Mouse (Mus musculus) intestine, embryonic 14.5 days (tissue): ENCODE measurements around the gene Rpl23a. TPM values are rescaled to one million over a fixed set of nuclear protein-coding genes. Genes with fewer than 3 reads are reported as not detected.

Experiments
- ATAC-seq: fragments of 200-750 bp; cut with Nextera tagmentation; replicated peaks from 2 replicates; pipeline ENCODE4 v1.8.0; 2017; ENCODE audit warnings: low read depth, moderate number of reproducible peaks, moderate TSS enrichment, moderate library complexity; ENCODE audit not compliant: low FRiP score, low TSS enrichment
- DNase-seq: peaks from one replicate; pipeline ENCODE4 v3.0.0-alpha.2; 2018; ENCODE audit warnings: low spot score
- H3K27ac ChIP-seq: fragments of 300-500 bp; sonication (generic); 2 replicates; pipeline ENCODE4 v1.5.1; 2014; ENCODE audit warnings: low read depth, mild to moderate bottlenecking, control low read depth
- H3K27me3 ChIP-seq: fragments of 300-500 bp; sonication (generic); replicated peaks from 2 replicates; pipeline ENCODE4 v1.6.1; 2014; ENCODE audit warnings: low read length, control low read depth; ENCODE audit not compliant: control insufficient read depth, insufficient read depth
- H3K36me3 ChIP-seq: fragments of 300-500 bp; sonication (generic); 2 replicates; pipeline ENCODE4 v1.6.1; 2014; ENCODE audit warnings: low read length, control low read depth; ENCODE audit not compliant: control insufficient read depth, insufficient read depth
- H3K4me1 ChIP-seq: fragments of 300-500 bp; sonication (generic); replicated peaks from 2 replicates; pipeline ENCODE4 v1.6.1; 2014; ENCODE audit warnings: low read length, control low read depth, mixed read lengths; ENCODE audit not compliant: control insufficient read depth, insufficient read depth
- H3K4me2 ChIP-seq: fragments of 300-500 bp; sonication (generic); 2 replicates; pipeline ENCODE4 v1.6.1; 2014; ENCODE audit warnings: low read length
- H3K4me3 ChIP-seq: fragments of 300-500 bp; sonication (generic); 2 replicates; pipeline ENCODE4 v1.5.1; 2014; ENCODE audit warnings: low read depth, low read length, control low read depth, mixed read lengths
- H3K9ac ChIP-seq: fragments of 300-500 bp; sonication (generic); 2 replicates; pipeline ENCODE4 v1.6.1; 2014; ENCODE audit warnings: mild to moderate bottlenecking, low read length
- H3K9me3 ChIP-seq: fragments of 300-500 bp; sonication (generic); 2 replicates; pipeline ENCODE4 v1.6.1; 2016; ENCODE audit warnings: low read length, control low read depth; ENCODE audit not compliant: control insufficient read depth
- WGBS: fragments of 180-500 bp; shearing (Covaris S2); extraction: QIAGEN DNeasy Blood & Tissue Kit; methylation state at CpG from one replicate; pipeline ENCODE4 v1.1.7; 2014; 5-methylcytosine and 5-hydroxymethylcytosine counted together
- polyA plus RNA-seq: library from polyadenylated mRNA; unstranded; fragments of >200 nt; fragmentation: Nextera tagmentation; extraction: Ambion mirVana; gene quantifications from 2 replicates; pipeline ENCODE4 v1.2.1, GENCODE M21; 2014

Rpl23a gene
- polyA plus RNA-seq, 1 experiment from 2014 or later = 1,870 TPM

DNA sequence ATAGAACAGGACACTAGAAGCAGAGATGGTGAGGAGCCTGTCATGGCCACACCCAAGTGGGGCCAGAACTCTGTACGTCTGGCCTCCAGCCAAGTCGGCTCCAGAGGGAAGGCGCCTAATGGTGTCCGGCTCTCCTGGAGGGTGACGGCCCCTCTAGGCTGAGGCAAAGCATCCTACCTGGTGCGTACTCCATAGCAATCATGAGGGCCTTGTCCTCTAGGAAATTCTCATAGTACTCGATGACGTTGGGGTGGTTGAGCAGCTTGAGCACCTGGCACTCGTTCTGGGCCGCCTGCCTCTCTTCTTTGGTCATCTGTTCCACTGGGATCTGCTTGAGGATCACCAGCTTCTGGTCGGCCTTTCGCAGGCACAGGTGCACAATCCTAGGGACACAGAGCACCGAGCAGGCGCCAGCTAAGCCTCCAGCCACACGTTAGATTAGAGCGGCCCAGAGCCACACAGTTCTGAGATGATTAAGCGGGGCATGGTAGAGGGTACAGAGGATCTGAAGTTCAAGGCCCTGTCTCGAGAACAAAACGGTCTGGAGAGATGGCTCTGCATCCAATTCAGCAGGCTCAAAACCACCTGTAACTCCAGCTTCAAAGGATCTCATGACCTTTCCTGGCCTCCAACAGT, 10.5 kb downstream of the Rpl23a start:
- Histone ChIP-seq H3K27me3 (no peaks in the 10 kb centered on the region), H3K4me3 (no peak overlapping the region), H3K4me2 (no peak overlapping the region), H3K9me3 (no peaks in the 10 kb centered on the region), H3K36me3 (0 out of 2 replicates have a peak, but pooled peaks cover 3% of the 10 kb centered on the region), H3K27ac (no peak overlapping the region), H3K4me1 (peaks cover 14% of the 10 kb centered on the region), H3K9ac (no peak overlapping the region)
- WGBS = 81% methylated on average over 19 of the region's 19 CpGs
- ATAC-seq = no peak
- no peak for DNase-seq

DNA sequence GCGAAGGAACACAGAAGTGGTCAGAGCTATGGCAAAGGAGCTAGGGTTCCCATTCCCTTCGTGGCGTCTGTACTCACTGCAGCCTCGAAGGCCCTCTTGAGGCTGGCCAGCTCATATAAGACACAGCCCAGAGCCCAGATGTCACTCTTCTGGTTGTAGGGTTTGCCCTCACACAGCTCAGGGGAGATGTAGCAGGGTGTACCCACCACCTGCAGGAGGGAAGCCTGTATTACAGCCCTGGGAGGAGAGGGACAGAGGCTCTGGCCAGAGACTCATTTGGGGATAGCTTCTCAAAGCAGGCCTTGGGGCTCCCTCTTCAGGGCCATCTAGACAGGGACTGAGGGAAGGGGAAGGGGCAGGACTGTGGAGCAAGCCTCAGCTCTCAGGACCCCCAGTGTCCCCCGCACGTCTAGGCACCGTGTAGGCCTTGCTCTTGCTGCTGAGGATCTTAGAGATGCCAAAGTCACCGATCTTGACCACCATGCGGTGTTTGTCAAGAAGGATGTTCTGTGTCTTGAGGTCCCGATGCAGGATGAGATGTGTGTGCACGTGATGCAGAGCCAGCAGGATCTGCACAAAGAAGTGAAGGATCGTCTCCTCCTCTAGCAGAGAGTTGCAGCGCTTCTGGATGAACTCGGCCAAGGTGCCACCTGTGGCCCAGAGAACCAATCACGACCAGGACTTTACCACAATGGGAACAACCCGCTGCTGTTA, 11.2 kb downstream of the Rpl23a start:
- H3K4me2 ChIP-seq = no peak overlapping the region
- no peak overlapping the region for H3K4me3 ChIP-seq
- H3K27ac ChIP-seq = no peak overlapping the region
- WGBS = 83% methylated on average over 16 of the region's 16 CpGs
- no peaks in the 10 kb centered on the region for H3K9me3 ChIP-seq
- peaks cover 9% of the 10 kb centered on the region for H3K4me1 ChIP-seq
- ATAC-seq (no peak), DNase-seq (peak; percentile 51)
- no peaks in the 10 kb centered on the region for H3K27me3 ChIP-seq
- H3K9ac ChIP-seq = no peak overlapping the region
- H3K36me3 ChIP-seq = 0 out of 2 replicates have a peak, but pooled peaks cover 3% of the 10 kb centered on the region

DNA sequence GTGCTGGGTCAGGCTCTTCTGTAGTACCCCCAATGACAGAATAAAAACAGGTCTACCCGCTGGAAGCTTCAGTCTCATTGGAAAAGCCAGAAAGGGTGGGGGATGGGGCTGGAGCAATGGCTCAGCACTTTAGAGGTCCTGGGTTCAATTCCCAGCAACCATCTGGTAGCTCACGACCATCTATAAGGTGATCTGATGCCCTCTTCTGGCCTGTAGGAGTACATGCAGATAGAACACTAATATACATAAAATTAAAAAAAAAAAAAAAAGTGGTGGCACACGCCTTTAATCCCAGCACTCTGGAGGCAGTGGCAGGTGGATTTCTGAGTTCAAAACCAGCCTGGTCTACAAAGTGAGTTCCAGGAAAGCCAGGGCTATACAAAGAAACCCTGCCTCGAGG, 12.1 kb downstream of the Rpl23a start:
- no peaks in the 10 kb centered on the region for H3K27me3 ChIP-seq
- WGBS = 82% methylated on average over 4 of the region's 4 CpGs
- no peak for DNase-seq
- no peak overlapping the region for H3K27ac ChIP-seq
- no peak overlapping the region for H3K4me2 ChIP-seq
- peaks cover 10% of the 10 kb centered on the region for H3K4me1 ChIP-seq
- ATAC-seq = no peak
- 0 out of 2 replicates have a peak, but pooled peaks cover 3% of the 10 kb centered on the region for H3K36me3 ChIP-seq
- no peak overlapping the region for H3K9ac ChIP-seq
- H3K9me3 ChIP-seq = no peaks in the 10 kb centered on the region
- H3K4me3 ChIP-seq = no peak overlapping the region

DNA sequence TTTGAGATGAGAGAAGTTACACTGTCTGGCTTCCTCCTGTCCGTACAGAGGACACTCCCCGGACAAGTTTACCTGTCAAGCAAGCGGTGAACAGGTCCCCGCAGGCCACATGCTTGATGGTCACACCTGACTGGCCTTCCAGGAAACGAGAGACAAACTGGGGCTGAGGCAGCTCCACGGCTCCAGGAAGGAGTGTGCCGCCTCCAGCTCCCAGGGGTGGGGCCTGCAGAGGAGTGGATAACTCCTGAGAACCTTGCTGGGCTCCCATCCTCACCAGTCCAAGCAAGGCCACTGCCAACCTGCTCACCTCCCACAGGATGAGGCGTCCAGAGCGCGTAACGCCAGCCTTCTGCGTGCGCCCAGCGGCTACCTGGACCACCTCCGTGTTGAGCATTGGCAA, 13.1 kb downstream of the Rpl23a start:
- Histone ChIP-seq H3K4me3 (no peak overlapping the region), H3K36me3 (0 out of 2 replicates have a peak, but pooled peaks cover 3% of the 10 kb centered on the region), H3K27me3 (no peaks in the 10 kb centered on the region), H3K4me2 (no peak overlapping the region), H3K4me1 (peaks cover 14% of the 10 kb centered on the region), H3K9me3 (no peaks in the 10 kb centered on the region), H3K9ac (no peak overlapping the region), H3K27ac (no peak overlapping the region)
- no peak for DNase-seq
- WGBS = 86% methylated on average over 15 of the region's 15 CpGs
- no peak for ATAC-seq

DNA sequence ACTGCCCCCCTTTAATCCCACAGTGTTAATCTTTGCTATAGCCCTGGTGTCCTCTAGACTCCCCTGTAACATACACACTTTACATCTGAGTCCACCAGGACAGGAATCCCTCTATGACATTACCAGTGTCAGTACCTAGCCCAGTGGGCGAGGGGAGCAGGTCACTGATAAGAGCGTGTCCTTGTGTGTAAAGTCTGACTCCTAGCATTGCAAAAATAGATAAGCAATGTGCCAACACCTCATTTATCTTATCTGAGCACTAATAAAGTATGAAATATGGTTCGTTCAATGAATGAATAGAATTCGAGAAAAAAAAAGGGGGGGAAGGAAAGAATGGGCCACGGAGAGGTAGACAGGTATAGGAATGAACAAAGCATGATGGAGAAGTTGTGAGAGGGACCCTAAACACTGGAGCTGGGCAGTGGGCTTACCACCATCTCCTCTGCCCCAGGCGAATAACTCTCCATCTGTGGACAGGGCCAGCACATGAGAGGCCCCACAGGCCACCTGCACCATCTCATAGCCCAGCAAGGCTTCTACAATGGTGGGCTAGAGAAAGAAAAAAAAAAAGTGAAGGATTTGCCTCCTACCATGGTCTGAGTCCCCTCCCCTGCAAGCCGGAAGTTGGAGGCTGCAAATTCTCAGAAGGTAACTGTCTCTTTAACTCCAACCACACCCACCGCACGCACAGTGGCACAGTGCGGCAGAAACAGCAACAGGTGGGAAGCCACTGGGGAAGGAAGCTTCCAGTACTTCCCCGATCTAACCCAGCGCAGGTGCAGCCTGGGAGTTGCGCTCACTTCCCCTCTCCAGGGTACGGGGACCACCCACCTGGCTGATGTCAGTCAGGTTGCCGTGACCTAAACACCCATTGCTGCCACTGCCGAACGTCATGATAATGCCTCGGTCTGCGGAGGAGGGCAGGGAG, 14.6 kb downstream of the Rpl23a start:
- 45% methylated on average over 19 of the region's 19 CpGs for WGBS
- Histone ChIP-seq H3K4me2 (peak overlapping the region; percentile 13; the same call in 1 of the 2 replicates), H3K9ac (no peak overlapping the region), H3K4me3 (no peak overlapping the region), H3K4me1 (peaks cover 11% of the 10 kb centered on the region), H3K27ac (peak overlapping the region; percentile 27; the same call in 1 of the 2 replicates), H3K27me3 (no peaks in the 10 kb centered on the region), H3K36me3 (0 out of 2 replicates have a peak, but pooled peaks cover 3% of the 10 kb centered on the region), H3K9me3 (no peaks in the 10 kb centered on the region)
- no peak for ATAC-seq
- DNase-seq = no peak

DNA sequence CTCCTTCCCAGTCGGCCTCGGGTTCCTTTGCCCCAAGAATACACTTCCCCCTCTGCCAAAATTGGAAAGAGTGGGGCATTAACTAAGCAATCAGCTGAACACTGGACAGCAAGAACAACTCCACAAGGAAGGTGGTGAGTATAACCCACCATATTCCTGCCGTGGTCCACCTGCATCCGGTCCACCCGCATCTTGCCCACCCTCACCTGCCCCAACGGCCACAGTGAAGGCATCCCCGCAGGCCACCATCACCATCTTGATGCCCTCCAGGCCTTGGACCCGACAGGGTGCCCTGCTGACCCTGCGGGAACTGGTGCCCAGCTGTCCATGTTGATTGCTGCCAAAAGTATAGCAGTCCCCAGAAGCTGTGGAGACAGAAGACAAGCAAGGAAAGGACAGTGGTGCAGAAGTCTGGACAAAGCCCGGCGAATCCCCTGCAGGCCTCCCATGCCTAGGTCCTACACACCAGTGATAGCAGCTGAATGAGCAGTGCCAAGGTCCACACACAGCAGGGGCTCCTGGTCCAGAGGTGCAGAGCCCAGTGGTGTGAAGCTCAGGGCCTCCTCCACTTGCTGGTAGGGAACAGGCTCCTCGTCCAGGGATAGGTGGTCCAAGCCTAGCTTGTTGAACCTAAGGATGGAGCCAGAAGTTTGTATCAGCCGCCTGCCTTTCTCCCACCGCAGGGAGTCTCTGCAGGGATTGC, 16.0 kb downstream of the Rpl23a start:
- H3K27ac ChIP-seq = no peak overlapping the region

DNA sequence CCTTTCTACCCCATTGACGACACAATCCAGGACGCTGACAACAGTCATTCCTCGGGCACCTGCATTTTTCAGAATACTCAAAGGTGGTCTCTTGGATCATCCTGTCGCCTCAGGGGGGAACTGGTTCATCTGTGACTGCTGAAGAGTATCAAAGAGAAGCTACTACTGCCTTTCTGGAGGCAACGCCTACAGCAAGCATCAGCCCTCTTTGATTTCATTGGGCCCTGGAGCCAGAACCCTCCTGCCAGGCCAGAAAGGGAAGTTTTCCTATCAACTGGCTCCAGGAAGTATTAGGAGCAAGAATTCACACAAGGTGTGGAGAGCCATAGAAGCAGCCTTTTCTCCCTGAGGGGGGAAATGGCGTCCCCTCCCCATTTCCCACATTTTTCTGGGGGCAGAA, 16.7 kb downstream of the Rpl23a start:
- Histone ChIP-seq H3K4me3 (no peak overlapping the region), H3K36me3 (peaks cover 14% of the 10 kb centered on the region), H3K9me3 (no peaks in the 10 kb centered on the region), H3K27ac (no peak overlapping the region), H3K27me3 (no peaks in the 10 kb centered on the region), H3K4me2 (no peak overlapping the region; the same call in 1 of the 2 replicates), H3K9ac (no peak overlapping the region), H3K4me1 (peaks cover 29% of the 10 kb centered on the region)
- DNase-seq (no peak), ATAC-seq (no peak)
- 62% methylated on average over 6 of the region's 6 CpGs for WGBS

More for the DNA sequence above, 16.0 kb downstream of the Rpl23a start:
- WGBS = 86% methylated on average over 14 of the region's 14 CpGs
- no peak for ATAC-seq
- peaks cover 23% of the 10 kb centered on the region for H3K4me1 ChIP-seq
- no peak overlapping the region for H3K4me2 ChIP-seq
- H3K4me3 ChIP-seq = no peak overlapping the region
- DNase-seq = no peak
- peaks cover 10% of the 10 kb centered on the region; the same call in 1 of the 2 replicates for H3K36me3 ChIP-seq
- no peaks in the 10 kb centered on the region for H3K27me3 ChIP-seq
- H3K9me3 ChIP-seq = no peaks in the 10 kb centered on the region
- no peak overlapping the region for H3K9ac ChIP-seq

DNA sequence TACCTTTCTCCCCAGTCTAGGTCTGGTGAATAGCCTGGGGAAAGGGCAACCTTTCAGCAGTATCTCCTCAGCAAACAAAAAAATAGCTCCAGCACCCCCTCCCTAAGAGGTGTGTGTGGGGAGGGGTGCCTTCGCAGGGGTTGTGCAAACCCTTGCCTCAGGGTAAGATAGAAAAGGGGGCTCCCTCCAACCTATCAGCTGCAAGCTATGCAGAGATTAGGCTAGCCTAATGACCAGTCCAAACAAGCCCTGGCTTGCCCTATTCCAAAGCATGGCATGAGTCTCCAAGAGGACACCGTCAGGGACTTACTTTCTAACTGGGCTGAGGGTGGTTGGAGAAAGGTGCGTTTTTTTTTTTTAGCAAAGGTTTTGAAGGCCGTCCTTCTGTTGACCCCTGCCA, 17.2 kb downstream of the Rpl23a start:
- peak overlapping the region; percentile 100 for H3K4me3 ChIP-seq
- 43% methylated on average over 4 of the region's 4 CpGs for WGBS
- DNase-seq (no peak), ATAC-seq (no peak)
- peaks cover 19% of the 10 kb centered on the region for H3K36me3 ChIP-seq
- H3K4me1 ChIP-seq = peaks cover 29% of the 10 kb centered on the region
- H3K9me3 ChIP-seq = no peaks in the 10 kb centered on the region
- H3K27ac ChIP-seq = peak overlapping the region; percentile 98
- no peaks in the 10 kb centered on the region for H3K27me3 ChIP-seq
- peak overlapping the region; percentile 99; the same call in 1 of the 2 replicates for H3K9ac ChIP-seq
- peak overlapping the region; percentile 82 for H3K4me2 ChIP-seq
